Mouse (Mus musculus): ENCODE results near the gene Ifit1bl2. TPM values are rescaled to one million over a fixed set of nuclear protein-coding genes. Genes with fewer than 3 reads are reported as not detected.

Ifit1bl2 gene
- total RNA-seq (2014; fragmentation: Nextera tagmentation) (not detected in 2 replicates), total RNA-seq (2017) (0.12 and 0.16 TPM in 2 replicates), polyA plus RNA-seq (2012) (not detected in 2 replicates)

GRCm38 (mm10) chr19:34640623-34641022, at the start of gene Ifit1bl2, which contains the start of gene Ifit1:
Gene Ifit1bl2, minus strand, starts transcription at chr19:34640743.
Gene Ifit1, plus strand, starts transcription at chr19:34640871.
- no peaks in the 10 kb centered on the region for H3K9me3 ChIP-seq (replicated peaks)
- H3K4me3 ChIP-seq (ENCODE audit: low read depth, low read length), result no peak within 1 kb of the TSS
- no peak for DNase-seq (ENCODE audit: low spot score)
- TF ChIP-seq GATA2 (IDR thresholded peaks at IDR 0.05; ENCODE audit: borderline replicate concordance, low read depth, low read length) (no peak), GATA1 (IDR thresholded peaks at IDR 0.05; ENCODE audit: borderline replicate concordance, low read length) (no peak), POLR2AphosphoS5 (IDR thresholded peaks at IDR 0.05; ENCODE audit: insufficient replicate concordance, low read depth, low read length) (no peak), TAL1 (conservative IDR thresholded peaks at IDR 0.05; ENCODE audit: low read depth, low read length) (no peak), CTCF (IDR thresholded peaks at IDR 0.05; ENCODE audit: low read depth, low read length) (no peak)
- no peaks in the 10 kb centered on the region for H3K36me3 ChIP-seq (replicated peaks)
- H3K4me1 ChIP-seq (ENCODE audit: insufficient read depth, low read depth, low read length), result 0 out of 2 replicates have a peak, but pooled peaks cover 5% of the 10 kb centered on the region
- H3K27me3 ChIP-seq (ENCODE audit: insufficient read depth, low read length), result peaks cover 9% of the 10 kb centered on the region; the same call in 1 of the 2 replicates
- no peak for ATAC-seq (ENCODE audit: extremely low read depth, insufficient number of reproducible peaks, low FRiP score, poor library complexity, severe bottlenecking)

GRCm38 (mm10) chr19:34685530-34685929, 45.0 kb upstream of the Ifit1bl2 start:
- no peaks in the 10 kb centered on the region for H3K9me3 ChIP-seq (replicated peaks)
- no peaks in the 10 kb centered on the region; the same call in 1 of the 2 replicates for H3K27me3 ChIP-seq (ENCODE audit: insufficient read depth, low read length)
- no peak for ATAC-seq (ENCODE audit: extremely low read depth, insufficient number of reproducible peaks, low FRiP score, poor library complexity, severe bottlenecking)
- no peaks in the 10 kb centered on the region for H3K36me3 ChIP-seq (replicated peaks)
- TF ChIP-seq GATA1 (IDR thresholded peaks at IDR 0.05; ENCODE audit: borderline replicate concordance, low read length) (no peak), CTCF (IDR thresholded peaks at IDR 0.05; ENCODE audit: low read depth, low read length) (no peak), TAL1 (conservative IDR thresholded peaks at IDR 0.05; ENCODE audit: low read depth, low read length) (no peak), POLR2AphosphoS5 (IDR thresholded peaks at IDR 0.05; ENCODE audit: insufficient replicate concordance, low read depth, low read length) (no peak), GATA2 (IDR thresholded peaks at IDR 0.05; ENCODE audit: borderline replicate concordance, low read depth, low read length) (no peak)
- H3K4me1 ChIP-seq (ENCODE audit: insufficient read depth, low read depth, low read length), result no peaks in the 10 kb centered on the region
- DNase-seq (ENCODE audit: low spot score), result no peak
- H3K4me3 ChIP-seq (ENCODE audit: low read depth, low read length), result no peak overlapping the region

GRCm38 (mm10) chr19:34684857-34685256, 44.3 kb upstream of the Ifit1bl2 start:
- no peak for ATAC-seq (ENCODE audit: extremely low read depth, insufficient number of reproducible peaks, low FRiP score, poor library complexity, severe bottlenecking)
- Histone ChIP-seq H3K27me3 (ENCODE audit: insufficient read depth, low read length) (no peaks in the 10 kb centered on the region; the same call in 1 of the 2 replicates), H3K36me3 (replicated peaks) (no peaks in the 10 kb centered on the region), H3K4me3 (ENCODE audit: low read depth, low read length) (no peak overlapping the region), H3K9me3 (replicated peaks) (no peaks in the 10 kb centered on the region), H3K4me1 (ENCODE audit: insufficient read depth, low read depth, low read length) (no peaks in the 10 kb centered on the region)
- DNase-seq (ENCODE audit: low spot score), result no peak
- TF ChIP-seq GATA1 (IDR thresholded peaks at IDR 0.05; ENCODE audit: borderline replicate concordance, low read length), result no peak
- TF ChIP-seq CTCF (IDR thresholded peaks at IDR 0.05; ENCODE audit: low read depth, low read length), result no peak
- no peak for TF ChIP-seq TAL1 (conservative IDR thresholded peaks at IDR 0.05; ENCODE audit: low read depth, low read length)
- TF ChIP-seq POLR2AphosphoS5 (IDR thresholded peaks at IDR 0.05; ENCODE audit: insufficient replicate concordance, low read depth, low read length), result no peak
- no peak for TF ChIP-seq GATA2 (IDR thresholded peaks at IDR 0.05; ENCODE audit: borderline replicate concordance, low read depth, low read length)

DNA sequence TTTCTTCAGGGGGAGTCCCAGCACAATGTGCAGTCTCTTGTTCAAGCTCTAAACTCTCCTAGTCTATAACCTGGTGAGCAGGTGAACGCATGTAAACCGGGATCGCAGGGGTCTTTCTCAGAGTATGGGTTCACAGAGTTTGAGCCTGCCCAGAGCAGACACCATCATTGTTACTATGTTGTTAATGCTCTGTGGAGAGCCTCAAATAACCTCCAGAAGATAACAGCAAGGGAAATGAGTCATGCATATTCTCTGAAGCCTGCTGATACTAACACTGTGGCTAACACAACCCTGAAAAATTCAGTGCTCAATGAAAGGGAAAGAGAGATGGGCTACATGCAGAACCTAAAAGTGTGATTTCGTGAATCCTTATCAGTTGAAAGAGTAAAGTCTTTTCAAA, 37.9 kb upstream of the Ifit1bl2 start:
- no peaks in the 10 kb centered on the region for H3K4me1 ChIP-seq (ENCODE audit: insufficient read depth, low read depth, low read length)
- H3K36me3 ChIP-seq (replicated peaks), result no peaks in the 10 kb centered on the region
- H3K4me3 ChIP-seq (ENCODE audit: low read depth, low read length), result no peak overlapping the region
- no peak for ATAC-seq (ENCODE audit: extremely low read depth, insufficient number of reproducible peaks, low FRiP score, poor library complexity, severe bottlenecking)
- H3K27me3 ChIP-seq (ENCODE audit: insufficient read depth, low read length), result peaks cover 10% of the 10 kb centered on the region
- DNase-seq (ENCODE audit: low spot score), result no peak
- TF ChIP-seq GATA1 (IDR thresholded peaks at IDR 0.05; ENCODE audit: borderline replicate concordance, low read length) (no peak), GATA2 (IDR thresholded peaks at IDR 0.05; ENCODE audit: borderline replicate concordance, low read depth, low read length) (no peak), POLR2AphosphoS5 (IDR thresholded peaks at IDR 0.05; ENCODE audit: insufficient replicate concordance, low read depth, low read length) (no peak), CTCF (IDR thresholded peaks at IDR 0.05; ENCODE audit: low read depth, low read length) (no peak), TAL1 (conservative IDR thresholded peaks at IDR 0.05; ENCODE audit: low read depth, low read length) (no peak)
- H3K9me3 ChIP-seq (replicated peaks), result no peaks in the 10 kb centered on the region

DNA sequence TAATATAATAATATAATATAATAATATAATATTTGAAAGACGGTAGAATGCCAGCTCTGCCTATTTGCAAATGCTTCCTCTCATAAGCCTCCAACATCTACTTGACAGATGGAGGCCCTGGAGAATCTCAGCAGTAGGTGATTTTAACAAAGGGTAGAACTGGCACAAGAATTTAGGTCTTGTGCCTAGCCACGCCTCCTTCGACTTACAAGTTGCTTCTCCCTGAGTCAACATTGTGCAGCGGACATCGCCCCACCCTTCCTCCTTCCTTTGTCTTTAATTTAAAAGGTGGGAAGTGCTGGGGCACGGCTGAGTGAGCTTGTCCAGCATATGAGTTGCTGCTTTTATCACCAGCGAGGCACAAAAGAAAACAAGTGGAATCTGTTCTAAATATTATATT, 32.9 kb upstream of the Ifit1bl2 start:
- Histone ChIP-seq H3K4me3 (ENCODE audit: low read depth, low read length) (no peak overlapping the region), H3K9me3 (replicated peaks) (no peaks in the 10 kb centered on the region), H3K27me3 (ENCODE audit: insufficient read depth, low read length) (peaks cover 10% of the 10 kb centered on the region), H3K4me1 (ENCODE audit: insufficient read depth, low read depth, low read length) (no peaks in the 10 kb centered on the region), H3K36me3 (replicated peaks) (no peaks in the 10 kb centered on the region)
- TF ChIP-seq CTCF (IDR thresholded peaks at IDR 0.05; ENCODE audit: low read depth, low read length) (no peak), GATA2 (IDR thresholded peaks at IDR 0.05; ENCODE audit: borderline replicate concordance, low read depth, low read length) (no peak), GATA1 (IDR thresholded peaks at IDR 0.05; ENCODE audit: borderline replicate concordance, low read length) (no peak), POLR2AphosphoS5 (IDR thresholded peaks at IDR 0.05; ENCODE audit: insufficient replicate concordance, low read depth, low read length) (no peak), TAL1 (conservative IDR thresholded peaks at IDR 0.05; ENCODE audit: low read depth, low read length) (no peak)
- no peak for ATAC-seq (ENCODE audit: extremely low read depth, insufficient number of reproducible peaks, low FRiP score, poor library complexity, severe bottlenecking)
- DNase-seq (ENCODE audit: low spot score), result no peak

GRCm38 (mm10) chr19:34666127-34666526, 25.6 kb upstream of the Ifit1bl2 start:
- ATAC-seq (ENCODE audit: extremely low read depth, insufficient number of reproducible peaks, low FRiP score, poor library complexity, severe bottlenecking) (no peak), DNase-seq (ENCODE audit: low spot score) (no peak)
- Histone ChIP-seq H3K9me3 (replicated peaks) (no peaks in the 10 kb centered on the region), H3K27me3 (ENCODE audit: insufficient read depth, low read length) (0 out of 2 replicates have a peak, but pooled peaks cover 3% of the 10 kb centered on the region), H3K4me3 (ENCODE audit: low read depth, low read length) (no peak overlapping the region), H3K4me1 (ENCODE audit: insufficient read depth, low read depth, low read length) (peaks cover 8% of the 10 kb centered on the region), H3K36me3 (replicated peaks) (no peaks in the 10 kb centered on the region)
- TF ChIP-seq CTCF (IDR thresholded peaks at IDR 0.05; ENCODE audit: low read depth, low read length), result peak; percentile 89
- TF ChIP-seq GATA2 (IDR thresholded peaks at IDR 0.05; ENCODE audit: borderline replicate concordance, low read depth, low read length), result no peak
- TF ChIP-seq GATA1 (IDR thresholded peaks at IDR 0.05; ENCODE audit: borderline replicate concordance, low read length), result no peak
